Mouse (Mus musculus) adrenal gland (tissue): ENCODE data around the gene Tbc1d22b.

Experiments
- intact Hi-C: fragments of 180-260 bp; cut with DNase I; formaldehyde crosslinking; loops from one replicate; pipeline ENCODE4 v1.15.1; 2025
- microRNA-seq, 2 experiments: library from miRNA; unstranded; fragments of <30 nt; microRNA quantifications; one replicate each; pipeline ENCODE4; 2019

Gene Tbc1d22b

GRCm38 (mm10) chr17:29637895-29638294, 88.3 kb downstream of the Tbc1d22b start:
- intact Hi-C loops: no loop called here

GRCm38 (mm10) chr17:29640971-29641370, 91.4 kb downstream of the Tbc1d22b start:
- intact Hi-C loops: no loop called here

GRCm38 (mm10) chr17:29642219-29642618, 92.6 kb downstream of the Tbc1d22b start:
- intact Hi-C loops: no loop called here

Small RNA genes within 50 kb of the gene (microRNA-seq; reads per million reads assigned to microRNA genes)
- 0 to 0.23 reads per million in 2 experiments for gene Mir7667
